Mouse (Mus musculus) embryonic facial prominence, embryonic 13.5 days (tissue): ENCODE data around the gene Qpctl. TPM values are rescaled to one million over a fixed set of nuclear protein-coding genes. Genes with fewer than 3 reads are reported as not detected.
"Not testable (repeated sequence)": the region's sequence is repeated elsewhere in the genome, so short reads cannot be mapped to it uniquely, and the experiment has no call there.

Experiments
- ATAC-seq: fragments of 200-750 bp; cut with Nextera tagmentation; 2 replicates; pipeline ENCODE4 v1.8.0; 2017; ENCODE audit warnings: low read depth; ENCODE audit not compliant: insufficient number of reproducible peaks, insufficient read depth, low FRiP score, low TSS enrichment
- H3K27ac ChIP-seq: fragments of 300-500 bp; sonication (generic); 2 replicates; pipeline ENCODE4 v1.5.1; 2015; ENCODE audit warnings: moderate library complexity, mild to moderate bottlenecking, inconsistent platforms
- H3K27me3 ChIP-seq: fragments of 300-500 bp; sonication (generic); 2 replicates; pipeline ENCODE4 v1.6.1; 2015; ENCODE audit warnings: mild to moderate bottlenecking, inconsistent platforms
- H3K36me3 ChIP-seq: fragments of 300-500 bp; sonication (generic); 2 replicates; pipeline ENCODE4 v1.6.1; 2015; ENCODE audit warnings: mild to moderate bottlenecking, inconsistent platforms
- H3K4me1 ChIP-seq: fragments of 300-500 bp; sonication (generic); 2 replicates; pipeline ENCODE4 v1.6.1; 2015; ENCODE audit warnings: inconsistent platforms
- H3K4me2 ChIP-seq: fragments of 300-500 bp; sonication (generic); 2 replicates; pipeline ENCODE4 v1.6.1; 2015; ENCODE audit warnings: moderate library complexity, mild to moderate bottlenecking, inconsistent platforms
- H3K4me3 ChIP-seq: fragments of 300-500 bp; sonication (generic); 2 replicates; pipeline ENCODE4 v1.5.1; 2015; ENCODE audit warnings: mild to moderate bottlenecking, inconsistent platforms
- H3K9ac ChIP-seq: fragments of 300-500 bp; sonication (generic); 2 replicates; pipeline ENCODE4 v1.6.1; 2015; ENCODE audit warnings: mild to moderate bottlenecking, inconsistent platforms
- H3K9me3 ChIP-seq: fragments of 300-500 bp; sonication (generic); 2 replicates; pipeline ENCODE4 v1.6.1; 2016; ENCODE audit warnings: inconsistent platforms
- WGBS: fragments of 180-500 bp; shearing (Covaris S2); methylation state at CpG from one replicate; pipeline ENCODE4 v1.1.7; 2015; ENCODE audit warnings: mixed read lengths; 5-methylcytosine and 5-hydroxymethylcytosine counted together
- polyA plus RNA-seq: library from polyadenylated mRNA; unstranded; fragments of >200 nt; fragmentation: Nextera tagmentation; extraction: Ambion mirVana; gene quantifications from 2 replicates; pipeline ENCODE4 v1.2.1, GENCODE M21; 2015

Gene Qpctl
- polyA plus RNA-seq, 1 experiment from 2014 or later = 15.2 TPM

GRCm38 (mm10) chr7:19163752-19164151, 14.7 kb upstream of the Qpctl start:
- Histone ChIP-seq H3K4me3 (no peak overlapping the region), H3K27me3 (peaks cover 69% of the 10 kb centered on the region), H3K27ac (no peak overlapping the region), H3K9me3 (no peaks in the 10 kb centered on the region), H3K4me2 (peak overlapping the region; percentile 48), H3K9ac (no peak overlapping the region), H3K4me1 (peaks cover 35% of the 10 kb centered on the region), H3K36me3 (no peaks in the 10 kb centered on the region)
- ATAC-seq = peak; percentile 35; the same call in 1 of the 2 replicates
- WGBS = 26% methylated on average over 12 of the region's 12 CpGs

- WGBS = 83% methylated on average over 7 of the region's 7 CpGs
- no peak overlapping the region for H3K4me3 ChIP-seq
- no peak overlapping the region for H3K27ac ChIP-seq
- H3K4me2 ChIP-seq = no peak overlapping the region
- peaks cover 35% of the 10 kb centered on the region for H3K4me1 ChIP-seq
- H3K27me3 ChIP-seq = peaks cover 74% of the 10 kb centered on the region
- ATAC-seq = no peak
- H3K9me3 ChIP-seq = no peaks in the 10 kb centered on the region
- H3K36me3 ChIP-seq = no peaks in the 10 kb centered on the region
- no peak overlapping the region for H3K9ac ChIP-seq
Measured at GRCm38 (mm10) chr7:19162928-19163327, 13.8 kb upstream of the Qpctl start.

GRCm38 (mm10) chr7:19160115-19160514, 11.0 kb upstream of the Qpctl start:
- H3K27ac ChIP-seq = no peak overlapping the region
- ATAC-seq = peak; percentile 40
- peak overlapping the region; percentile 52; the same call in 1 of the 2 replicates for H3K9ac ChIP-seq
- peaks cover 56% of the 10 kb centered on the region for H3K27me3 ChIP-seq
- under 1% methylated on average over 20 of the region's 20 CpGs for WGBS
- peaks cover 3% of the 10 kb centered on the region; the same call in 1 of the 2 replicates for H3K36me3 ChIP-seq
- H3K4me3 ChIP-seq = peak overlapping the region; percentile 43
- H3K4me2 ChIP-seq = peak overlapping the region; percentile 68
- H3K4me1 ChIP-seq = peaks cover 46% of the 10 kb centered on the region
- no peaks in the 10 kb centered on the region for H3K9me3 ChIP-seq

GRCm38 (mm10) chr7:19159411-19159810, 10.3 kb upstream of the Qpctl start:
- no peaks in the 10 kb centered on the region for H3K9me3 ChIP-seq
- H3K9ac ChIP-seq = peak overlapping the region; percentile 27; the same call in 1 of the 2 replicates
- H3K4me1 ChIP-seq = peaks cover 39% of the 10 kb centered on the region
- H3K4me2 ChIP-seq = peak overlapping the region; percentile 68
- H3K36me3 ChIP-seq = peaks cover 10% of the 10 kb centered on the region; the same call in 1 of the 2 replicates
- 14% methylated on average over 18 of the region's 18 CpGs for WGBS
- H3K4me3 ChIP-seq = peak overlapping the region; percentile 43; the same call in 1 of the 2 replicates
- no peak for ATAC-seq
- no peak overlapping the region for H3K27ac ChIP-seq
- H3K27me3 ChIP-seq = peaks cover 49% of the 10 kb centered on the region

GRCm38 (mm10) chr7:19158601-19159000, 9.5 kb upstream of the Qpctl start:
- Histone ChIP-seq H3K4me3 (no peak overlapping the region), H3K27ac (no peak overlapping the region), H3K4me2 (no peak overlapping the region), H3K9ac (no peak overlapping the region), H3K27me3 (peaks cover 40% of the 10 kb centered on the region), H3K4me1 (peaks cover 31% of the 10 kb centered on the region), H3K36me3 (peaks cover 15% of the 10 kb centered on the region), H3K9me3 (no peaks in the 10 kb centered on the region)
- ATAC-seq = no peak
- WGBS = 66% methylated on average over 11 of the region's 11 CpGs

DNA sequence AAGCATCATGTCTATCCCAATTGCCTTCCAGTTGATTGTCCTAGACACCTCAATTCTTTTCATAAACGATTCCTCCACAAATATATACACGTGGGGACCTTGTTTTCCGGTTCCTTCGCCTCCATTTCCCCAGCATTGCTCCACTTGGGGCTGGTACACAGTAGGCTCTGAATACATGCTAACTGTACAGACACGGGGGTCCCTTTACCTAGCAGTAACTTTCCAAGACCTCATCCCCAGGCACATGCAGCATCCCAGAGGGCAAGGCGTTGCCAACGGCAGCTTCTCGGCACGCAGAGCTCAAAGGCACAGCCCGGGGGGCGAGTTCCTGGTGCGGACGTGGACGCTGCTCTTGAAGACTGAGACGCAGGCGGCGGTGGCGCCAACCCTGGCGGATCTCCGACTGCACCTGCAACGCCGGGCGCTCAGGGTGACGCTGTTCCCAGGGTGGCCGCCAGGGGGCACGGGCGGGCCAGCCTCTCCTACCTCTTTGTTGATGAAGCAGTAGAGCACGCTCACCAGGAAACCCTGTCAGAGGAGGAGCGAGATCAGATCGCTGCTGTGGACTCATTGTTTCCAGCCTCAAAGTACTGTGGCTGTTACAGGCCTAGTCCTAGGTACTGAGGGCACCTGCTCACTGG, 8.2 kb upstream of the Qpctl start:
- peaks cover 30% of the 10 kb centered on the region for H3K27me3 ChIP-seq
- H3K4me2 ChIP-seq = peak overlapping the region; percentile 38
- H3K27ac ChIP-seq = peak overlapping the region; percentile 29; the same call in 1 of the 2 replicates
- H3K9me3 ChIP-seq = no peaks in the 10 kb centered on the region
- 5% methylated on average over 30 of the region's 30 CpGs for WGBS
- H3K9ac ChIP-seq = peak overlapping the region; percentile 44; the same call in 1 of the 2 replicates
- H3K4me1 ChIP-seq = peaks cover 29% of the 10 kb centered on the region
- H3K4me3 ChIP-seq = no peak overlapping the region
- H3K36me3 ChIP-seq = peaks cover 28% of the 10 kb centered on the region
- peak; percentile 65 for ATAC-seq

DNA sequence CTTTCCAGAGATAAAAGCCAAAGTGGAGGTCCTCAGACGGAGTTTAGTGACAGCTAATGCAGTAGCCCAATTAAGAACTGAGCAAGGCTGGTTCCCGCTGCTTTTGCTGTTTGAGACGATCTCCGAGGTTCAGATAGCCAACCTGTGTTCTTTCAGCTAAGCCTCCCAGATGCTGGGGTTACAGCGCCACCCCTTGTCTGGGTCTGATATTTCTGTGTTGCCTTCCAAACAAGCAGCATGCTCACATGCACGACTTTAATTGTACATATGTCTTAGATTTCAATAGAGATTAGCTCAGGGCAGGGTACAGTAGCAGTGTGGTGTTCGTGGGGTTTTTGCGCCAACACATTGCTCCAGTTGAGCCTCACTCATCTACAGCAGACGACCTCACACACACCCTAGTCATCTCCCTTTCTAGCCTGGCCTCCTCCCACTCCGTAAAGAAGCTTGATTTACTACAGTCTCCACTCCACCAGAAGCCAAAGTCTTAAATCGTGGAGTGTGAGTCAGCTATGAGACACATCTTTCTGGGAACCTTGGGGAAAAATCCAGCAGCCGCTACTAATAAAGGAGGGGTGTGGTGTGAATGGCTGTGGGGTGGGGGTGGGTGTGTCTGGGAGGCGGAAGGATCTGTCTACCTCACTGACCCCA, 6.9 kb upstream of the Qpctl start:
- no peak overlapping the region for H3K4me2 ChIP-seq
- peaks cover 27% of the 10 kb centered on the region for H3K27me3 ChIP-seq
- no peak overlapping the region for H3K9ac ChIP-seq
- H3K4me1 ChIP-seq = peaks cover 36% of the 10 kb centered on the region
- peaks cover 41% of the 10 kb centered on the region for H3K36me3 ChIP-seq
- no peak overlapping the region for H3K4me3 ChIP-seq
- ATAC-seq = no peak
- H3K27ac ChIP-seq = no peak overlapping the region
- no peaks in the 10 kb centered on the region for H3K9me3 ChIP-seq
- WGBS = 49% methylated on average over 12 of the region's 13 CpGs

DNA sequence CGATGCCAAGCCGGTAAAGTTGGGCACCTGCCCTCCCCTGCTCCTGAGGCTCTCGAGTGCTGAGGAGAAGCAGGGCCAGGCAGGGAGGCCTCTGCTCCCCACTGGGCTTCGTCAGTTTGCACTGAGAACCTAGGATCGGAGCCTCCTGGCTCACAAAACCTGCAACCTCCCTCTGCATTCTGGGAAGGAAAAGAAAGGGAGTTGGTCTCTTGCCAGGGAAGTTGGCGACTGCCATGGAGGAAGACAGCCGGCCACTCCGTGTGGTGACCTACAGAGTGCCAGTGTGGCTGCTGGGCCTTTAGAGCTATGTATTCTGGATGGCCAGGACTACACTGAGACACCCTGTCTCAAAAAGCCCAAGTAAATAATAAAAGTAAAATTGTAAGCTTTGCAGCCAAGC, 5.7 kb upstream of the Qpctl start:
- no peak overlapping the region for H3K4me3 ChIP-seq
- H3K4me2 ChIP-seq = no peak overlapping the region
- no peak for ATAC-seq
- peaks cover 15% of the 10 kb centered on the region for H3K27me3 ChIP-seq
- 85% methylated on average over 8 of the region's 8 CpGs for WGBS
- H3K9me3 ChIP-seq = no peaks in the 10 kb centered on the region
- peaks cover 37% of the 10 kb centered on the region for H3K4me1 ChIP-seq
- 0 out of 2 replicates have a peak overlapping the region, but pooled peaks have one; percentile 27 for H3K9ac ChIP-seq
- H3K36me3 ChIP-seq = peaks cover 41% of the 10 kb centered on the region
- H3K27ac ChIP-seq = no peak overlapping the region

GRCm38 (mm10) chr7:19151121-19151520, 2.0 kb upstream of the Qpctl start:
- H3K9ac ChIP-seq = peak overlapping the region; percentile 83; the same call in 1 of the 2 replicates
- H3K27me3 ChIP-seq, H3K9me3 ChIP-seq, H3K4me3 ChIP-seq, H3K4me2 ChIP-seq, ATAC-seq, H3K27ac ChIP-seq: not testable (repeated sequence)
- H3K36me3 ChIP-seq = peaks cover 41% of the 10 kb centered on the region
- WGBS = 90% methylated on average over 10 of the region's 10 CpGs
- peaks cover 32% of the 10 kb centered on the region for H3K4me1 ChIP-seq

DNA sequence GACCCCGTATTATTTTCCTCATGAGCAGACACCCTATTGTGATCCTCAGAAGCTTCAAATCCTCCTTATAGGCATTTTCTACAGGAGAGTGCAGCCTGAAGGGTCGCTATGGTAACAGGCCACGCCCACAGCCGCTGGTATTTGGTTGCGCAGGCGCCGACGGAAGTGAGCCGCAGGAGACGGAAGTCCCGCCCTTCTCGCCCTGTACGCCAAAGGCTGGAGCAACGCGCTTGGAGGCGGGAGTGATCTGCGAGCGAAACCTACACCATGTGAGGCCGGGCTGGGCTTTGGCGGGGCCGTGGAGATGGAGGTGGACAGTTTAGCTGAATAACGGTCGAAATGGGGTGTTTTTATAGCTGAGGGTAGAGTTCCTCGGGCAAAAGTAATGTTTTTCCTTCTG, 535 bp upstream of the Qpctl start, which contains the start of gene Snrpd2:
Gene Snrpd2, plus strand, starts transcription at position 97 of the 400 bp plus-strand sequence.
- H3K4me2 ChIP-seq = peak within 1 kb of the TSS; percentile 86
- peaks cover 29% of the 10 kb centered on the region for H3K4me1 ChIP-seq
- H3K27ac ChIP-seq = peak within 1 kb of the TSS; percentile 85
- peak within 1 kb of the TSS; percentile 83 for H3K9ac ChIP-seq
- H3K27me3 ChIP-seq = no peaks in the 10 kb centered on the region
- peak; percentile 90 for ATAC-seq
- peak within 1 kb of the TSS; percentile 77 for H3K4me3 ChIP-seq
- H3K9me3 ChIP-seq = no peaks in the 10 kb centered on the region
- peaks cover 36% of the 10 kb centered on the region for H3K36me3 ChIP-seq
- under 1% methylated on average over 24 of the region's 24 CpGs for WGBS

GRCm38 (mm10) chr7:19148180-19148874, 764 bp downstream of the Qpctl start:
- no peak for ATAC-seq

More at GRCm38 (mm10) chr7:19148180-19148874, 764 bp downstream of the Qpctl start:
- peak overlapping the region; percentile 72 for H3K9ac ChIP-seq
- H3K4me1 ChIP-seq = peaks cover 29% of the 10 kb centered on the region
- H3K4me3 ChIP-seq = peak overlapping the region; percentile 77
- peak overlapping the region; percentile 86 for H3K4me2 ChIP-seq
- 10% methylated on average over 20 of the region's 20 CpGs for WGBS
- no peaks in the 10 kb centered on the region for H3K27me3 ChIP-seq
- no peaks in the 10 kb centered on the region for H3K9me3 ChIP-seq
- H3K36me3 ChIP-seq = peaks cover 27% of the 10 kb centered on the region
- peak overlapping the region; percentile 85 for H3K27ac ChIP-seq
